Mouse (Mus musculus) retina, postnatal 1 day (tissue): Measurements from ENCODE around the gene Pcbp3.
A peak's percentile ranks its signal among the peaks of the same experiment; 100 is the strongest.

Source experiments
- DNase-seq: peaks from one replicate; pipeline ENCODE4 v3.0.0-alpha.2; 2012

Gene Pcbp3

DNA sequence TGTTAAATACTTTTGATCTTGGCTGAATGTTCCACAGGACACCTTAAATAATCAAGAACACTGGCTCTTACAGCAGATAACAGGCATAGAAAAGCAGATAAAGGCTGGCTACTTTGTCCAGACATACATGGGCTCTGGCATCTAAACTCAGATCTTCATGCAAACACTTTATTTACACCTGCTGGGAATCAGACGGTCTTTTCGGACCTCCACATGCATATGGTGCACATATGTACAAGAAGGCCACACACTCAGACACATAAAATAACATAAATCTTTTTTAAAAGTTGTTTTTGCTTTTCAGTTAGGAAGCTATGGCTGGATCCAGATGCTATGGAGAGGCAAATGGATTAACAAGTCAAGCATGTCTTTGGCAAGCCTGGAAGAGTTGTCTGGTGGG lies 37.2 kb downstream of the Pcbp3 start:
- no peak for DNase-seq

DNA sequence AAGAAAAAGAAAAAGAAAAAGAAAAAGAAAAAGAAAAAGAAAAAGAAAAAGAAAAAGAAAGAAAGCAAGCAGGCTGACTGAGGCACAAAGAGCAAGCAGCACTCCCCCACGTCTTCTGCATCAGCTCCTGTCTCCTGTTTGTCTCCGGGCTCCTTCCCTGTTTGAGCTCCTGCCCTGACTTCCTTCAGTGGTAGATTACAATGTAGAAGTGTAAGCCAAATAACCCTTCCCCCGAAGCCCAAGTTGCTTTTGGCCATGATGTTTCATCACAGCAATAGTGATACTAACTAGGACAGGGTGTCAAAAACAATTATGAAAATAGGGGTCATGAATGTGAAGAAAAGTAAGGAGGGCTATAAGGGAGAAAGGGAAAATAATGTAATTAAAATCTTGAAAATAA lies 43.6 kb downstream of the Pcbp3 start:
- no peak for DNase-seq

DNA sequence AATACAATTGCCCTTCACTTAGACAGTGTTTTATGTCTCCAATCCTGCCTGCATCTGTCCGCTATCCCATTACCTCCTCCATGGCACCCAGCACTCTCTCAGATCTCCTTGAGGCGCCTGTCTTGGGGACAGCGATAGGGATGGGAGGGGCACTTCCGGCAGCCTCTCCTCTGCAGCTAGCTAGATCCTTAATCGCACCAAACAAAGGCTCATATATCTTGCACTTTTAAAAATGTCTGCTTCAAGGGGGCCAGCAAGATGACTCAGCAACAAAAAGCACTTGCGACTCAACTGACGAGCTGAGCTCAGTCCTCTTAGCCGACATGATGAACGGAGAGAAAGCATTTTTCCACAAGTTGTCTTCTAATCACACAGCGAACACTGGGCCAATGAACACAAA lies 55.3 kb downstream of the Pcbp3 start:
- no peak for DNase-seq

GRCm38 (mm10) chr10:76905935-76906341 lies 55.7 kb downstream of the Pcbp3 start:
- no peak for DNase-seq

DNA sequence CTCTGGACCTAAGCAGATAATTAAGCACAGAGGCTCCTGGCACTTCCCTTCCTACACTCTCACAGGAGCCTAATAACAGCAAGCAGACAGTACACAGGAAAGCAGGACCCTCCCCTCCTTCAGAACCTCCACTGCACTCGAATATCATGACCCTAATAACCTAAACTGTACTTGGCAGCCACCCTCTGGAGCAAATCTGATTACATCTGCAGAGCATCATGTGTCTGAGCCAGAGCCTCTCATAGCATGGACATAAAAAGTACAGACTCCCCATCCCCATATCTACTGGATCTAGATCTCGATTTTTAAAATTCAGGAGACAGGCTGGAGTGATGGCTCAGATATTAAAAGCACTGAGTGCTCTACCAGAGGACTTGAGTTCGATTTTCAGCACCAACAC lies 58.0 kb downstream of the Pcbp3 start:
- no peak for DNase-seq

- DNase-seq = no peak
Observed at GRCm38 (mm10) chr10:76903099-76903498, 58.6 kb downstream of the Pcbp3 start.

DNA sequence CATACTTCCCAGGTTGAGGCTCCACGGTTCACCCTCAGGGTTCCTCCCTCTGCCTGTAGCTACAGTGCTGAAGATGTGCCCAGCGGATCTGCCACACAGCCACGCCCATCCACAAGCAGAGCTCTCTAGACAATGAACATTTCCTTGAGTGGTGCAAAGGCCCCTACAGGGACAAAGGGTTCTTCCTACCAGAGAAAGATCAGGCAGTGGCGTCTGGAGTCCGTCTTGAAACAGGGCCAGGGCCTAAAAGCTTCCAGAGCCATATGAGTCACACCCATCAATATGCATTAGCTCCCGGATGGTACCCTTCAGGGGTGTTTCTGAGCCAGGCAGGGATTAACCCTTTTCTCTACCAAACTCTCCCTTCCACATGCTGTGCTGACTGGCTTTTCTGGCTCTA lies 59.1 kb downstream of the Pcbp3 start:
- peak; percentile 55 for DNase-seq

DNA sequence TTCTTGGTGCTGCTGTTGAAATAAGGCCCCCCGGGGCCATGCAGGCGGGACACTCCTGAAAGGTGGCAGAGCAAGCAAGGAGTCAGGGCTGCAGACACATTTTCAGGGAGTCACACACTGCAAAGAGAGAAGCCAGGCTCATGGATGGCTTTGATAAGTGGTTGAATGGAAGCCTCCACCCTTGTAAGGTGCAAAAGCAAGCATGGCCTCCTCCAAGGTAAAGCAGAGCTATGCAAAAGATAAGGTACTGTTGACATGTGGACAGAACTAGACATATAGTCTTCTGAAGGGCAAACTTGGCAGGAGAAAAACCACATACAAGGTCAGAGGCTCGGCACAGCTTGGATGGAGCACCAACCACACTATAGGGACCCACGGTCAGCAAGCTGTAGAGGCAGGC lies 63.3 kb downstream of the Pcbp3 start:
- DNase-seq = no peak

- DNase-seq = no peak
Observed at GRCm38 (mm10) chr10:76891456-76891855, 70.2 kb downstream of the Pcbp3 start.

DNA sequence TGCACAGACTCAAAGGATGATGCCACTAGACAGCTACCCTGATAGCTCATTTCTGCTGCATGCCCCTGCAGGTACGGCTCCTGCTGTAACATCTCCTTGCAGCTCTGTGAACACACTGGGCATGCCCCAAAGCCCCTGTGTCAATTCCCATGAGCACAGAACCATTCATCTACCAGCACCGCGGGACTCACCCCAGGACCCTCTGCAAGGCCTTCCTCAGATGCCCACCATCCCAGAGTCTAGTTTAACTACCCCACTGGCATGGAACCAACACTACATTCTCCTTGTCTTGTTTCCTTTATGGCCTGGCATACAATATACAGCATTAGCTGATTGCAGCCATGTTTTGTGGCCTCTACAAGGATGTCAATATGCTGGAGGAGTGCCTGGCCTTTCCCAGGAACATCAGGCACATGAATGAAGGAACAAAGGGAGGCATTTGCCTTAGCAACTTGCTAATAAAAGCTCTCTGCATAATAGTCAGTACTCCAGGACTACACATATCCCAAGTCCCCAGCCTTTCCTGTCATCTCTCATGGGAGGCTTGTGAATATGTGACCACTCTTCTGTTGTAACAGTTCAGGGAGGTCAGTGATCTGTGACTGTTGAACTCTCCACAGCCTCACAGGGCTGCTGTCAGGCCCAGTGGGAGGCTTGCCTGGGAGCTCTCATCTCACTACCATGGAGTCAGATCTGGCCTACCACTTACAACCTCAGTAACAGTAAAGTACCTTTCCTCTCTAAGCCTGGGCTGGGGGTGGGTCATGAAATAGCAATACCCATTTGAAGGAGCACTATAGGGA lies 78.0 kb downstream of the Pcbp3 start:
- peak; percentile 9 for DNase-seq

- peak; percentile 52 for DNase-seq
Observed at GRCm38 (mm10) chr10:76882644-76883441, 78.8 kb downstream of the Pcbp3 start.

- DNase-seq = no peak
Observed at GRCm38 (mm10) chr10:76881900-76882299, 79.8 kb downstream of the Pcbp3 start.

- no peak for DNase-seq
Observed at GRCm38 (mm10) chr10:76875310-76875709, 86.4 kb downstream of the Pcbp3 start.

DNA sequence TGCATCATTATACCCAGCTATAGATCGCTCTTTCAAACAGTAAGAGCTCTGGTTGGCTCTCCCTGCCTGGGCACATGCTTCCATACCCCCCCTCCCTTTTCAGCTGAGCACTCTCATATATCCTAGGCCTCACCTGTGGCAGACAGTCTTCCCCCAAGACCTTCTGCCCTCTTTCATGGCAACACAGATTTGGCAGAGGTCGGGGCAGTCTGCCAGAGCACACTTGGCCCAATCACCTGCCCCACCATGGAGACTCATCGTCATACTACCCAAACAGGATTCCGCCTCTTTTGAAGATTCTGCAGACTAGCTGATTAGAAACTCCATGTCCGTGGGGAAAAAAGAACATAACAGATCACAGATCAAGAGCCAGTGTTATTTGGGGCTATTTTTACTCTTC lies 86.8 kb downstream of the Pcbp3 start:
- DNase-seq = no peak

GRCm38 (mm10) chr10:76874398-76874797 lies 87.3 kb downstream of the Pcbp3 start:
- DNase-seq = peak; percentile 42

DNA sequence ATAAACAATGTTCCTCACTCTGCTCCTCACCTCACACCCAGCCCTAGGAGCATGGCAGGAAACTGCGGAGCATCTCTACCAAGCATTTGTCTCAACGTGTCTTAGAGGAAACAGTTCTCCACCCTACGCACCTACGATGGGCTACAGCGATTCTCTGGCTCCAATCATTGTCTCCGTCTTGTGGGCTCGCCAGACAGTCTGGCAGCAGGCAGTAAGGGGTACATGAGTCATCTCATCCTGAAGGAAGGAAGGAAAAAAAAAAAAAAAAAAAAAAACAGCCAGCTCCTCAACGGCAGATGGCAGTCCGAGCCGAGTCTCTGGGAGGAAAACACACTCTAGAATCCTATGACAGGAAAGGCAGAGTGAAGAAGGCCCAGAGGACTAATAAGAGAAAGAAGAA lies 87.7 kb downstream of the Pcbp3 start:
- no peak for DNase-seq

GRCm38 (mm10) chr10:76872736-76873135 lies 89.0 kb downstream of the Pcbp3 start:
- DNase-seq = no peak

- no peak for DNase-seq
Observed at GRCm38 (mm10) chr10:76865936-76866335, 95.8 kb downstream of the Pcbp3 start.

- DNase-seq = no peak
Observed at GRCm38 (mm10) chr10:76860998-76861397, 100.7 kb downstream of the Pcbp3 start.

- peak; percentile 23 for DNase-seq
Observed at GRCm38 (mm10) chr10:76859355-76860127, 102.1 kb downstream of the Pcbp3 start.

DNA sequence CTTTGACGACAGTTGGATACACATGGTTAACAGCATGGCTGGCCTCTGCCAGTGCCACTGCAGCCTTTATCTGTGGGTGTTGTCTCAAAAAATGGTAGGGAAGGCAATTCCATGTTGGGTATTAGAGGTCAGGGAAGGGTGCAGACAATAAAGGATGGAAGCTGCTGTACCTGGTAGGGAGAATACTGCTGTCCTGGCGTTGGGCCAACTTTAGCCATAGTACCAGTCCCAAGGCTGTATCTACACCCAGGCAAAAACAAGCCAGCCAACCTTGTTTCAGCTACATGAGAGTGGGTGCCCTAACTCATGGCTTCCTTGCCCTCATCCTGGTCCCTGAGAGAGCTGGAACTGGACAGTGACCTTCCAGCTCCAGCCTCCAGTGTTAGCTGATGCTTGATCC lies 103.8 kb downstream of the Pcbp3 start:
- DNase-seq = no peak

GRCm38 (mm10) chr10:76846480-76846879 lies 115.2 kb downstream of the Pcbp3 start:
- no peak for DNase-seq

DNA sequence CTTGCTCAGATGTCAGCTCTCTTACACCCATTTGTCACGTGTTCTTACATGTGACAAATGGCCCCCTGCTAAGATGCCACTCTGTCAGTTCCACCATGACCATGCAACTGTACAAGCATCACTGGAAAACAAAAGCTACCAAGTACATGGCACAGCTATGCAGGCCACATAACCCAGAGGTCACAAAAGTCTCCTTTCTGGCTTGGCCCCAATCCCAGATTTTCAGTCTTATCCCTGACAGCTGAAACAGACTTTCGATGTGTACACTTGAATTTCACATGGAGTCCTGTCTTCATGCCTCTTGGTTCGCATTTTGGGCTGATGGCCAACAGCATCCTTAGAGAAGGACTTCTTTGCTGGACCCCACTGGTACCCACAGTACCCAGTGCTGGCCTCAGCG lies 116.8 kb downstream of the Pcbp3 start:
- no peak for DNase-seq

- DNase-seq = no peak
Observed at GRCm38 (mm10) chr10:76844365-76844764, 117.3 kb downstream of the Pcbp3 start.
